Mouse (Mus musculus) testis, postnatal 14 days (tissue): ENCODE results near the gene Gyg.

ENCODE experiments used
- DNase-seq: peaks from one replicate; pipeline ENCODE4 v3.0.0; 2021; ENCODE audit warnings: low spot score

Gene Gyg

DNA sequence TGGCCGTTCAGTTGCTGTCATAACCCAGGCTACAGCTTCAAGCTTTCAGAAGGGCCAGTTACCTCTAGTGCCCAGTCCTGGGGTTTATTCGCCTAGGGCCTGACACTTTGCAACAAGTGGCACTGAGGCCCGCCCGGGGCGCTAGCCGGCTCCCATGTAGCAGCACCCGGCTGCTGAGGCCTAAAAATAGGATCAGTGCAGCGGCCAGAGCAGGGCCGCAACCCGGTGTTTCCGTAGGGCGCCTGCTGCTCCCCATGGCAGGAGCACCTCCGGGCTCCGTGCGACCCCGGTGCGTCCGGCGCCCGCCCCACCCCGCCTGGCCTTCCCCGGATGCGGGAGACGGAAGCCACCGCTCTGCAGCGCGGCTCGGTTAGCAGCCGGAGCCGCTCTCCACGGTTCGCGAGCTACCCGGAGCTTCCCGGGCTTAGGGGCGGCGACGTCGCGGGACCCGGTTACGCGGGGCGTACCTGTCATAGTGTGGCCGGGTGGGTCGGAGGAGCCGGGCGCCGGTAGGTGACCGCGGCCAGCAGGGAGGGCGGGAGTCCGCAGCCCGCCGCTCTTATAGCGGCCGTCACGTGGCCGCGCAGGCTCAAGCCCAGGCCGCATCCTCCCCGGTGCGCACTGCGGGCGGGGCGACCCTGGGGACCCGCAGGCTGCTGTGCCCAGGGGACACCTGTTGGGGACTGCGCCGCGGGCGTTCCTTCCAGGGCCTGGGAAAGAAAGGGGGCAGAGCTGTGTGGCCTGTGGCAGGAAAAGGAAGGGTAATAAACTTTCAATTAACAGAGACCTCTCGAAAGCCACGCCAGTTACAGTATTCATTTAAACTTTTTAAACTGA lies at the start of gene Gyg:
Gyg (minus strand) TSS at position 787 of the 837 bp plus-strand sequence.
- DNase-seq: peak; percentile 38

GRCm38 (mm10) chr3:20198869-20199268 lies 43.8 kb upstream of the Gyg start:
- peak; percentile 15 for DNase-seq

DNA sequence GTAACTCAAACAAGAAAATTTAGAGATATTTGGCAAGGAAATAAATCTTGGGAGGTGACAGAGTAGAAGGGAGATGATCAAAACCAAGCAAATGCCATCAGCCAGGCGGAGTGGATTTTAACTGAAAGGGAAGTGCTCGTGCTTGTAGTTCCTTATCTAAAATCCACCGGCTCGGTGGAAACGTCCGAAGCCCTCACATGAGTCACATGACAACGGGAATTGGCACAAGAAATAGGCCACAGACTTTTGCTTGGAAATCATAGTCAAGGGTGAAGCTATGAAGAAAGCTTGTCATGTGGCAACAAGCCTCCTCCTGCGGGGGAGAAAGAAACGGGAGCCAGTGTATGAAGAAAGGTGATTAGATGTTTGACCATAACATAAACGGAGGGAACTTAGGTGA lies 42.8 kb upstream of the Gyg start:
- DNase-seq: no peak

- no peak for DNase-seq
Measured at GRCm38 (mm10) chr3:20188976-20189675, 34.0 kb upstream of the Gyg start.

DNA sequence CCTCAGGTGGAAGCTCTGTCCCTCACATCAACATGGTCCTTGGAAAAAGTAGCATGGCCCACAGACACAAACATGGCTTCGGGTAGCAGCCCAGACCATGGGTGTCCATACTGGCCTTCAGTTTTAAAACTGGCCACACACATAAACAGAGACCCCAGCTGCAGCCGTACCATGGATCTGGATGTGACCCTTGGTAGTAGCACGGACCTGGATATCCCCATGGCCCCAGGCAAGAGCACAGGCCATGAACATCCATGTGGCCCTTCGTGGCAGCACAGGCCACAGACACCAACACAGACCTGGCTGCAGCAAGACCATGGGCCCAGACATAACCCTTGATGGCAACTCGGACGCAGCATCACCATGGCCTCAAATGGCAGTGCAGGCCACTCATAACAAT lies 17.3 kb upstream of the Gyg start:
- no peak for DNase-seq

- DNase-seq: no peak
Measured at GRCm38 (mm10) chr3:20167487-20167886, 12.4 kb upstream of the Gyg start.

DNA sequence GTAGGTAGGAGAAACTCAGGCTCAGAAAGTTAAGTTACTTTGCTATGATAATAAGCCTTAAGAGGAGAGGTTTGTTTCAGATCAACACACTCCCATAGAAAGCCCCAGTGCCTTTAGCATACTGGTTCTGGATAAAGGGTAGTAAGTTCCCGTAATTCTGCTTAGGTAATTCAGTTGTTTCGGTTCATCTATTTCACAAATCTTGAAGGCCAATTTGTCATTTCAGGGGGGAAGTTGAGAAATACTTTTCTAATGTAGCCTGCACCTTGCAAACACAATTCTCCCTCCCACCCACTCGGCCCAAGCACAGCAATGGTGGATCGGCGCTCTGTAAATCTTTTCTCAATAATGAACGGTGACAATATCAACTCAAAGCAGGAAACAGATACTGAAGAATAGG lies 359 bp upstream of the Gyg start:
- DNase-seq: no peak

GRCm38 (mm10) chr3:20151651-20152050 lies 3.5 kb downstream of the Gyg start:
- no peak for DNase-seq

DNA sequence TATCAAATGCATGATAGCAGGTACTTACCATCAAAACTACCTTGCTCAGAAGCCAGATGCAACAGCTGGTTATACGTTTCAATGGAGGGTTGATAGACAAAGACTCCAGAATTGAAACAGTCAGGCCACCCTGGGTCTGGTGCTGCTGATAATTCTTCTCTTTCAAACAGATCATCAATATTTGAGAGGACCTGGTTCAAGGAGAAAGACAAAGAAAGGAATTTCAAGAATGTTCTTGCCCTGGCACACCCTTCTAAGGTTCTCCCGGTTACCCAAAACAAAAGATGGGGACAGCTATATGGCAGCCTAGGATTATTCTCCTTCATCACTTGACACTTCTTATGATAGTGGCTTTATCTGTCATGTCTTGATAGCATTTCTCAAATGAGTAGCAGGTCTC lies 4.6 kb downstream of the Gyg start:
- DNase-seq: no peak

GRCm38 (mm10) chr3:20147647-20148046 lies 7.5 kb downstream of the Gyg start:
- no peak for DNase-seq

GRCm38 (mm10) chr3:20146884-20147395 lies 8.2 kb downstream of the Gyg start:
- no peak for DNase-seq

DNA sequence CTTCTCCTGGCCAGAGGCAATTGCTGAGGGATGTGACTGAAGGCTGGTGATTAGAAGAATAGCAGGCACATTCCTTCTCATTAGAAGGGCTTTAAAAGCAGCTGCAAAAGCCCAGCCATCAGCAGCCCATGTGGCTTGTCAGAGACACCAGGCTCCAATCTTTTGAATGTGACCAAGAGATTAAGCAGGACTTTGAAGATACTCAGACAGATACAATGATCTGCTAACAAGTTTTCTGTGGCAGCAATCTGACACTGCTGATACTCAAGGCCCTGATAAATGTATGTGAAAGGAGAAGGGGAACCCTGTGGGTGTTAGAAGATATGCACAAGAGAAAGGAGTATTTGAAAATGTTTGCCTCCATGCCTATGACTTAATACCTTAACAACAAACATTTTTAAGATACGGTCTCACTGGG lies 9.4 kb downstream of the Gyg start:
- DNase-seq: no peak

DNA sequence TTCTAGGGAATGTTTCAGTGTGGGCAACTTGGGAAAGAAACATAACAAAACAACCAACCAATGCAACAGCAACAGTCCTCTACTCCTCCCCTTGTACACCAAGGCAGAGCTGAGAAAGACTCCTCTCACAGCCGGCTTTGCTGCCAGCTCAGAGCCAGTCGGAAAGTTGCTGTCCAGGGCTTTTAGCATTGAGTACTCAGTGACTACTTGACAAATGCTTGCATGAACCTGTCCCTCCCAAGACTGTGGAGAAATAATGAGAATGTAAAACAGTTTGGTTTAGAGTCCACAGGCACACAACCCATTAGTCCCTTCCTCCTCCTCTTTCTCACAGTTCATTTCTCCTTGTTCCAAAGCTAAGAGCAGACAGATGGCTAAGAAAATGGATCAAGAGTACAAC lies 10.7 kb downstream of the Gyg start:
- no peak for DNase-seq

- DNase-seq: no peak
Measured at GRCm38 (mm10) chr3:20143726-20144125, 11.4 kb downstream of the Gyg start.

DNA sequence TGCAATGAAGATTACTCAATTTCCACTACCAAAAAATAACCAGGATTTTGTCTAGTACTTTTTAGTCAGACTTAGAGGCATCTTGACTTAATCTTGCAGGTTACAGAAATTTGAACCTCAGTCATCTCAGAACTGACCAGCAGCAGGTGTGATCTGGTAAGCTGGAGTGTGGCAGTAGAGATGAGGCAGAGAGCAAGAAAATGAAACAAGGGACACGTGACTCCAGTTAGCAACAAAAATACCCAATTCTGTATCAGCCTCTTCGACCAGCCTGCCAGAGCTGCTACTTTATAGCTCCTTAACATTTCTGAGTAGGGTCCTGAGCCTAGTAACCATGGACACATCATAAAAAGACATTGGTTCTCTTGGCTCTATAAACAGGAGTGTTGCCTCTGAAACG lies 12.5 kb downstream of the Gyg start:
- DNase-seq: no peak

- no peak for DNase-seq
Measured at GRCm38 (mm10) chr3:20142101-20142500, 13.0 kb downstream of the Gyg start.

GRCm38 (mm10) chr3:20141679-20142078 lies 13.4 kb downstream of the Gyg start:
- no peak for DNase-seq

DNA sequence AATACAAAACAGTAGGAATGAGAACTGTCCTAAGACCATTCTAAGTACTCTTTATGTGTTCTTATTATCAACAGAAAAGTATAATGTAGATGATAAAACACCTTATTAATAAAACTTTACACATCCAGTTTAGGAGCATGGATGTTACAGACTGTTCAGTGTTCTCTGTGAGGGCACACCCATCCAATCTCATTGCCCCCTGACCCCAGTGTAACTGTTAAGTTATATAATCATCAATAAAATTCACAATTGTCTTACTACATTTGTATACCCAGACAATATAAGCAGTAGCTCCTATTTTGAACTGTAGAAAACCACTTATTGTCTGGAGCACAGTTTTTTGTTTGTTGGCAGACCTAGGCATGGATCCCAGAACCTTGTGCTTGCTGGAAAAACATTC lies 13.9 kb downstream of the Gyg start:
- no peak for DNase-seq

- DNase-seq: no peak
Measured at GRCm38 (mm10) chr3:20136868-20137581, 18.1 kb downstream of the Gyg start.

DNA sequence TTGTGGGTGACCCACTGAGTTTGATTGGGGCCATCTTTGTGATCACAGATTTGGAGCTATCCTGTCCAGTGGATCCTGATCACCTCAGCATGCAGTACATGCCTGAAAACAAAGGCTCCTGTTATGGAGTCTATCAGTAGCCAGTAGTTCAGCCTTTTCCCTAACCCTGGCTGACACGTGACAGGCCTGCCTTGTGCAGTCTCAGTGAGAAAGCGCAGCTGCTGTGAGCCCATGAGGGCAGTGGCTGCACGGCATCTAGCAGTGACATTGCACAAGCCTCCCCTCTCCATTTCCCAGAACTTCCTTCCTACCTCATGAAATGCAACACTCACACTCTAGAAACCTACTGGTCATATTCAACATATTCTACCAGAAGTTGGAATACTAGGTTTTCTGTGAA lies 20.6 kb downstream of the Gyg start:
- DNase-seq: no peak

- no peak for DNase-seq
Measured at GRCm38 (mm10) chr3:20133745-20134144, 21.4 kb downstream of the Gyg start.

- DNase-seq: no peak
Measured at GRCm38 (mm10) chr3:20132731-20133130, 22.4 kb downstream of the Gyg start.

- no peak for DNase-seq
Measured at GRCm38 (mm10) chr3:20131350-20131720, 23.8 kb downstream of the Gyg start.
